Mouse (Mus musculus) bone marrow, adult 2 months (tissue): ENCODE results near the gene Gas2.

Experiments used
- CTCF ChIP-seq: fragments of 200-500 bp; IDR thresholded peaks from 2 replicates; pipeline ENCODE4 v1.5.1; 2011; ENCODE audit warnings: low read length, control low read depth; ENCODE audit not compliant: control insufficient read depth, insufficient read depth
- POLR2A ChIP-seq: fragments of 200-500 bp; IDR thresholded peaks from 2 replicates; pipeline ENCODE4 v1.6.1; 2011; ENCODE audit warnings: low read depth, mild to moderate bottlenecking, control low read depth, low read length, borderline replicate concordance; ENCODE audit not compliant: control insufficient read depth

- TF ChIP-seq POLR2A (no peak), CTCF (no peak)
Observed at GRCm38 (mm10) chr7:51940461-51940860, 78.6 kb downstream of the Gas2 start.
